Mouse (Mus musculus): ENCODE data around the gene Gm4763.

DNA sequence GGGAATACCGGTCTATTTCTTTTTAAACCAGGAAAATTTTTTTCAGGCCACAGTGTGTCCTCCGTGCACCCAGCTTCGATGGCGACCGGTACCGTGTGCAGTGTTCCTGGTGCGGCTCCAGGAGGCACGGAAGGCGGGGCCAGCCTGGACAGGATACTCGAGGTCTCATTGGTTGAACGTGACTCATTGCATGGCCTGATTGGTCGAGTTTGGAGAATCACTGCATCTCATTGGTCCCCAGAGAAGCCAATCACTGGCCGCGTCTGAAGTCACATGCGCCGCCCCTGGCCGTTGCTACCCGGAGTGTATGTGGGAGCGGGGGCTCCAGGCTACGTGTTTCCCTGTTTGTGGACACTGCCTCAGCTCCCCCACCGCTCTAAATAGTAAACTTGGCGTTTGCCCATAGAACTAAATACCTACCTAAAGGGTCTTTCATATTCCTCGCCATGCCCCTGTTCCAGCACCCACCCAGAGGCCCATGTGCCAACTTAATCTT lies 54.7 kb downstream of the Gm4763 start:
- TF ChIP-seq CTCF (IDR thresholded peaks at IDR 0.05) (no peak), EP300 (IDR thresholded peaks at IDR 0.05; ENCODE audit: insufficient read depth, low read depth, low read length) (no peak)

Measured in heart, adult 2 months (tissue).